Mouse (Mus musculus) macrophage (primary cell): ENCODE results near the gene Dcaf4. TPM values are rescaled to one million over a fixed set of nuclear protein-coding genes. Genes with fewer than 3 reads are reported as not detected.

ENCODE experiments used
- H3K27ac ChIP-seq: fragments of 350-480 bp; formaldehyde crosslinking; 2 replicates; pipeline ENCODE4 v1.9.0; 2021
- H3K36me3 ChIP-seq: fragments of 350-480 bp; formaldehyde crosslinking; 2 replicates; pipeline ENCODE4 v1.9.0; 2021; ENCODE audit errors: inconsistent target
- H3K4me3 ChIP-seq: fragments of 350-480 bp; formaldehyde crosslinking; 2 replicates; pipeline ENCODE4 v1.9.0; 2021; ENCODE audit errors: inconsistent target
- H3K79me2 ChIP-seq: fragments of 350-480 bp; formaldehyde crosslinking; 2 replicates; pipeline ENCODE4 v1.9.0; 2021; ENCODE audit errors: inconsistent target
- WGBS: methylation state at CpG from one replicate; pipeline ENCODE4 v1.1.7; 2026; ENCODE audit warnings: inconsistent platforms; ENCODE audit not compliant: missing documents; 5-methylcytosine and 5-hydroxymethylcytosine counted together
- polyA plus RNA-seq: library from polyadenylated mRNA; stranded (reverse); fragments of 250-400 nt; gene quantifications from 3 replicates; pipeline ENCODE4 v1.2.4, GENCODE M21; 2018; ENCODE audit warnings: inconsistent platforms

Dcaf4 gene
- polyA plus RNA-seq, 1 experiment from 2014 or later = 6.8 TPM

- H3K36me3 ChIP-seq = no peaks in the 10 kb centered on the region
- H3K4me3 ChIP-seq = peak overlapping the region; percentile 37
- no peaks in the 10 kb centered on the region for H3K79me2 ChIP-seq
- WGBS = 2% methylated on average over 29 of the region's 29 CpGs
- H3K27ac ChIP-seq = no peak overlapping the region
These were observed 31.9 kb upstream of the Dcaf4 start for GRCm38 (mm10) chr12:83488211-83488941.

- no peak overlapping the region for H3K4me3 ChIP-seq
- 38% methylated on average over 2 of the region's 2 CpGs for WGBS
- H3K79me2 ChIP-seq = no peaks in the 10 kb centered on the region
- H3K36me3 ChIP-seq = no peaks in the 10 kb centered on the region
- no peak overlapping the region for H3K27ac ChIP-seq
These were observed 30.5 kb upstream of the Dcaf4 start for GRCm38 (mm10) chr12:83489748-83490147.

- no peak overlapping the region for H3K27ac ChIP-seq
- no peak overlapping the region for H3K4me3 ChIP-seq
- WGBS = 50% methylated on average over 1 of the region's 1 CpGs
- H3K79me2 ChIP-seq = no peaks in the 10 kb centered on the region
- H3K36me3 ChIP-seq = no peaks in the 10 kb centered on the region
These were observed 28.7 kb upstream of the Dcaf4 start for GRCm38 (mm10) chr12:83491609-83492008.

- H3K27ac ChIP-seq = no peak overlapping the region
- H3K4me3 ChIP-seq = no peak overlapping the region
- no peaks in the 10 kb centered on the region for H3K36me3 ChIP-seq
- H3K79me2 ChIP-seq = no peaks in the 10 kb centered on the region
- WGBS = 88% methylated on average over 3 of the region's 3 CpGs
These were observed 27.5 kb upstream of the Dcaf4 start for GRCm38 (mm10) chr12:83492808-83493207.

- Histone ChIP-seq H3K36me3 (no peaks in the 10 kb centered on the region), H3K4me3 (no peak overlapping the region), H3K79me2 (no peaks in the 10 kb centered on the region), H3K27ac (no peak overlapping the region)
- WGBS = 82% methylated on average over 9 of the region's 9 CpGs
These were observed 26.1 kb upstream of the Dcaf4 start for GRCm38 (mm10) chr12:83494196-83494595.

- H3K27ac ChIP-seq = no peak overlapping the region
- H3K79me2 ChIP-seq = no peaks in the 10 kb centered on the region
- H3K36me3 ChIP-seq = no peaks in the 10 kb centered on the region
- 89% methylated on average over 3 of the region's 4 CpGs for WGBS
- no peak overlapping the region for H3K4me3 ChIP-seq
These were observed 24.9 kb upstream of the Dcaf4 start for GRCm38 (mm10) chr12:83495248-83495960.

- Histone ChIP-seq H3K4me3 (no peak overlapping the region), H3K36me3 (no peaks in the 10 kb centered on the region), H3K79me2 (no peaks in the 10 kb centered on the region), H3K27ac (no peak overlapping the region)
- WGBS = 80% methylated on average over 8 of the region's 9 CpGs
These were observed 24.3 kb upstream of the Dcaf4 start for GRCm38 (mm10) chr12:83495961-83496282.

GRCm38 (mm10) chr12:83496336-83496735, 23.9 kb upstream of the Dcaf4 start:
- Histone ChIP-seq H3K79me2 (no peaks in the 10 kb centered on the region), H3K36me3 (no peaks in the 10 kb centered on the region), H3K27ac (no peak overlapping the region), H3K4me3 (no peak overlapping the region)
- WGBS = 92% methylated on average over 4 of the region's 4 CpGs

GRCm38 (mm10) chr12:83496736-83497135, 23.5 kb upstream of the Dcaf4 start:
- no peak overlapping the region for H3K27ac ChIP-seq
- no peaks in the 10 kb centered on the region for H3K36me3 ChIP-seq
- no peaks in the 10 kb centered on the region for H3K79me2 ChIP-seq
- no peak overlapping the region for H3K4me3 ChIP-seq
- WGBS = 94% methylated on average over 6 of the region's 6 CpGs

- no peaks in the 10 kb centered on the region for H3K79me2 ChIP-seq
- H3K4me3 ChIP-seq = no peak overlapping the region
- H3K36me3 ChIP-seq = no peaks in the 10 kb centered on the region
- 86% methylated on average over 3 of the region's 3 CpGs for WGBS
- no peak overlapping the region for H3K27ac ChIP-seq
These were observed 22.3 kb upstream of the Dcaf4 start for GRCm38 (mm10) chr12:83497959-83498358.

GRCm38 (mm10) chr12:83499256-83499655, 21.0 kb upstream of the Dcaf4 start:
- H3K4me3 ChIP-seq = no peak overlapping the region
- H3K36me3 ChIP-seq = no peaks in the 10 kb centered on the region
- WGBS = 80% methylated on average over 5 of the region's 5 CpGs
- no peaks in the 10 kb centered on the region for H3K79me2 ChIP-seq
- H3K27ac ChIP-seq = no peak overlapping the region

- H3K36me3 ChIP-seq = no peaks in the 10 kb centered on the region
- H3K27ac ChIP-seq = no peak overlapping the region
- WGBS = 7% methylated on average over 9 of the region's 9 CpGs
- no peaks in the 10 kb centered on the region for H3K79me2 ChIP-seq
- no peak overlapping the region for H3K4me3 ChIP-seq
These were observed 18.1 kb upstream of the Dcaf4 start for GRCm38 (mm10) chr12:83502190-83502589.

- Histone ChIP-seq H3K27ac (no peak overlapping the region), H3K4me3 (no peak overlapping the region), H3K79me2 (no peaks in the 10 kb centered on the region), H3K36me3 (no peaks in the 10 kb centered on the region)
- WGBS = 85% methylated on average over 10 of the region's 10 CpGs
These were observed 13.7 kb upstream of the Dcaf4 start for GRCm38 (mm10) chr12:83506543-83506942.

- no peak overlapping the region for H3K4me3 ChIP-seq
- H3K27ac ChIP-seq = no peak overlapping the region
- no peaks in the 10 kb centered on the region for H3K79me2 ChIP-seq
- 77% methylated on average over 5 of the region's 5 CpGs for WGBS
- no peaks in the 10 kb centered on the region for H3K36me3 ChIP-seq
These were observed 9.7 kb upstream of the Dcaf4 start for GRCm38 (mm10) chr12:83510586-83510985.

GRCm38 (mm10) chr12:83512783-83513182, 7.5 kb upstream of the Dcaf4 start:
- Histone ChIP-seq H3K36me3 (no peaks in the 10 kb centered on the region), H3K79me2 (no peaks in the 10 kb centered on the region), H3K4me3 (no peak overlapping the region), H3K27ac (no peak overlapping the region)
- 47% methylated on average over 4 of the region's 4 CpGs for WGBS
